Mouse (Mus musculus): ENCODE measurements around the gene Gm5965.
"Not testable (repeated sequence)": the region's sequence is repeated elsewhere in the genome, so short reads cannot be mapped to it uniquely, and the experiment has no call there.

Gm5965 gene

GRCm38 (mm10) chr16:88777596-88777995, at the start of gene Gm5965:
Gm5965 (plus strand) TSS chr16:88777896.
- DNase-seq: no peak

- no peak for DNase-seq
Observed at GRCm38 (mm10) chr16:88728812-88729275, 48.9 kb upstream of the Gm5965 start, which contains the start of gene Krtap13-1. Krtap13-1 (plus strand) TSS chr16:88728862.

GRCm38 (mm10) chr16:88735391-88735790, 42.3 kb upstream of the Gm5965 start:
- no peak for DNase-seq

GRCm38 (mm10) chr16:88744750-88745340, 32.9 kb upstream of the Gm5965 start:
- no peak for DNase-seq

- DNase-seq: no peak
Observed at GRCm38 (mm10) chr16:88747943-88748342, 29.8 kb upstream of the Gm5965 start.

GRCm38 (mm10) chr16:88751535-88751934, 26.2 kb upstream of the Gm5965 start, which contains the start of gene Krtap13:
Krtap13 (minus strand) TSS chr16:88751635.
- not testable (repeated sequence) for DNase-seq

GRCm38 (mm10) chr16:88758547-88758946, 19.1 kb upstream of the Gm5965 start, which contains the start of gene 2310034C09Rik:
2310034C09Rik (plus strand) TSS chr16:88758847.
- not testable (repeated sequence) for DNase-seq

GRCm38 (mm10) chr16:88774106-88774505, 3.6 kb upstream of the Gm5965 start, which contains the start of gene 2310057N15Rik:
2310057N15Rik (minus strand) TSS chr16:88774206.
- no peak for DNase-seq

- DNase-seq: no peak
Observed at GRCm38 (mm10) chr16:88786786-88787185, 9.1 kb downstream of the Gm5965 start.

- no peak for DNase-seq
Observed at GRCm38 (mm10) chr16:88811827-88812226, 34.1 kb downstream of the Gm5965 start, which contains the start of gene Gm20741. Gm20741 (minus strand) TSS chr16:88812220.

- no peak for DNase-seq
Observed at GRCm38 (mm10) chr16:88820066-88820465, 42.4 kb downstream of the Gm5965 start, which contains the start of gene Krtap15. Krtap15 (plus strand) TSS chr16:88820215.

GRCm38 (mm10) chr16:88823736-88824135, 46.0 kb downstream of the Gm5965 start:
- DNase-seq: no peak

GRCm38 (mm10) chr16:88826095-88826652, 48.5 kb downstream of the Gm5965 start, which contains the start of gene Krtap14:
Krtap14 (minus strand) TSS chr16:88826145.
- DNase-seq: no peak

- no peak for DNase-seq
Observed at GRCm38 (mm10) chr16:88826978-88827377, 49.3 kb downstream of the Gm5965 start.
